Mouse (Mus musculus): ENCODE data around the gene Lsm3. TPM values are rescaled to one million over a fixed set of nuclear protein-coding genes. Genes with fewer than 3 reads are reported as not detected.

Gene Lsm3
- total and polyA plus RNA-seq, 3 experiments, result 238 to 259 TPM; not detected in 1

DNA sequence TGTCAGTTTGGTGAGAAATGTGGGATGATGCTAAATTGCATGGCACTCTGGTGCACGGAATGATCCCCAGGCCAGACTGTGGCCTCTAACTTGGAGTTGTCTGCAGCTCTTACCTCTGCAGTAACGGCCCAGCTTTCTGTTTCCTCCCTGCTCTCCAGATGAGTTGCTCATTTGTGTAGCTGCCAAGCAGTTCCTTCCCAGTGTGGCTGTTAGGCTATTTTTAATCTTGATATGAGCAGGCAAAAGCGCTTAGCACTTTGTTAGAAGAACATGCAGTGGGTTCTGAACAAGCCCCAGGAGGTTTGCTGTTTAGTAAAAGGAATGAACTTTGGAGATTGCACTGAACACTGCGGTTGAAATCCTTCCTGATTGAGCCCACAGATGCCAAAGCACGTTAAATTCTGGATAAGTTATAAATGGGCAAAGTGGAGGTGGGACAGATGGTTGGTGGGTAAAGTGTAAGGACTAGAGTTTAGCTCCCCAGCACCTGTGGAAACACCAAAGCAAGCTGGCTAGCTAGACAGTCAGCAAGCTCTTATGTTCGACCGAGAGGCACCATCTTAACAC lies 2.8 kb downstream of the Lsm3 start:
- no peak for TF ChIP-seq POLR2A (IDR thresholded peaks at IDR 0.05; ENCODE audit: control insufficient read depth in 1 of 2, insufficient read depth in 1 of 2, low read depth in 1 of 2, low read length in 2 of 2, poor library complexity in 1 of 2)
- no peak for TF ChIP-seq MEF2A (IDR thresholded peaks at IDR 0.05; ENCODE audit: extremely low read depth, insufficient replicate concordance, low read depth, low read length, poor library complexity, severe bottlenecking)
- peak; percentile 36 for DNase-seq (ENCODE audit: low read depth, low spot score)
- Histone ChIP-seq H3K27me3 (ENCODE audit: control insufficient read depth in 1 of 2, insufficient read depth in 2 of 2, low read length in 2 of 2) (no peaks in the 10 kb centered on the region), H3K9ac (ENCODE audit: control insufficient read depth, low read depth, low read length, poor library complexity, severe bottlenecking) (no peak overlapping the region), H3K79me2 (ENCODE audit: control insufficient read depth, insufficient read depth, low read length, poor library complexity) (peaks cover 15% of the 10 kb centered on the region), H3K4me1 (ENCODE audit: control insufficient read depth in 1 of 2, insufficient read depth in 2 of 2, low read length in 2 of 2) (peaks cover 2 to 10% of the 10 kb centered on the region in 2 experiments; a peak in 3 of 4 replicates), H3K27ac (ENCODE audit: control insufficient read depth, low read depth, low read length) (no peak overlapping the region), H3K4me3 (ENCODE audit: control insufficient read depth in 1 of 2, insufficient read depth in 1 of 2, low read depth in 2 of 2, low read length in 2 of 2) (no peak overlapping the region), H3K36me3 (ENCODE audit: control insufficient read depth in 1 of 2, insufficient read depth in 2 of 2, low read length in 2 of 2) (peaks cover 14 to 24% of the 10 kb centered on the region in 2 experiments), H3K9me3 (replicated peaks; ENCODE audit: insufficient read depth, low read length) (no peaks in the 10 kb centered on the region)

DNA sequence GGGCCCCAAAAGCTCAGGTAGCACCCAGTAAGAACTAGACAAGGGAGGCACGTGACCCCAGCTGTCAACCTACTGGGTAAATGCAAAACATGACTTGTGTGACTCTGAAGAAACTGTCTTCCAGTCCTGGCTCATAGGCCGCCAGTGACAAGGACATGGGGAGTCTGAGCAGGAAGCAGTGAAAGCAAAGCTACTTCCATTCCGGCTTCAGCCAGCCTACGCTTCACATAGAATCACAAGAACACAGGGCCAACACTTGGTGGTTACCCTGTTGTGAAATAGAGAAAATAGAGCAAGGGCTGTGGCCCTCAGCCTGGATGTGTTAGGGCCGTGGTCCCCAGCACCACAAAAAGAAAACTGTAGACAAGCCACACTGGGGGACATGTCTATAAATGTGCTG lies 7.1 kb downstream of the Lsm3 start:
- Histone ChIP-seq H3K27me3 (ENCODE audit: control insufficient read depth in 1 of 2, insufficient read depth in 2 of 2, low read length in 2 of 2) (no peaks in the 10 kb centered on the region), H3K36me3 (ENCODE audit: control insufficient read depth in 1 of 2, insufficient read depth in 2 of 2, low read length in 2 of 2) (peaks cover under 1 to 10% of the 10 kb centered on the region in 2 experiments), H3K79me2 (ENCODE audit: control insufficient read depth, insufficient read depth, low read length, poor library complexity) (peaks cover under 1% of the 10 kb centered on the region; the same call in 1 of the 2 replicates), H3K4me3 (ENCODE audit: control insufficient read depth in 1 of 2, insufficient read depth in 1 of 2, low read depth in 2 of 2, low read length in 2 of 2) (no peak overlapping the region), H3K9ac (ENCODE audit: control insufficient read depth, low read depth, low read length, poor library complexity, severe bottlenecking) (no peak overlapping the region), H3K9me3 (replicated peaks; ENCODE audit: insufficient read depth, low read length) (no peaks in the 10 kb centered on the region), H3K4me1 (ENCODE audit: control insufficient read depth in 1 of 2, insufficient read depth in 2 of 2, low read length in 2 of 2) (no peaks in the 10 kb centered on the region; a peak in 1 of 4 replicates), H3K27ac (ENCODE audit: control insufficient read depth, low read depth, low read length) (no peak overlapping the region)
- TF ChIP-seq SIN3A (IDR thresholded peaks at IDR 0.05; ENCODE audit: low read length) (no peak), USF1 (IDR thresholded peaks at IDR 0.05; ENCODE audit: low read depth, low read length) (no peak), TCF12 (IDR thresholded peaks at IDR 0.05; ENCODE audit: low read depth, low read length) (no peak), TAL1 (IDR thresholded peaks at IDR 0.05; ENCODE audit: low read length) (no peak), ZC3H11A (IDR thresholded peaks at IDR 0.05; ENCODE audit: low read depth, low read length) (no peak), MAZ (IDR thresholded peaks at IDR 0.05; ENCODE audit: low read depth, low read length) (no peak), UBTF (IDR thresholded peaks at IDR 0.05; ENCODE audit: borderline replicate concordance, insufficient read depth, low read depth, low read length) (no peak), MYB (IDR thresholded peaks at IDR 0.05; ENCODE audit: low read depth, low read length) (no peak), EP300 (IDR thresholded peaks at IDR 0.05; ENCODE audit: low read depth in 1 of 2, low read length in 2 of 2) (no peak), ZKSCAN1 (IDR thresholded peaks at IDR 0.05; ENCODE audit: low read depth, low read length) (no peak), ETS1 (IDR thresholded peaks at IDR 0.05; ENCODE audit: low read depth, low read length) (no peak), SMC3 (IDR thresholded peaks at IDR 0.05; ENCODE audit: low read depth, low read length) (no peak), MAFK (IDR thresholded peaks at IDR 0.05; ENCODE audit: borderline replicate concordance, low read depth, low read length) (no peak)
- DNase-seq (ENCODE audit: low read depth, low spot score), result no peak
